Mouse (Mus musculus) midbrain, embryonic 11.5 days (tissue): ENCODE data around the gene Ttc23. TPM values are rescaled to one million over a fixed set of nuclear protein-coding genes. Genes with fewer than 3 reads are reported as not detected.

Experiments used
- ATAC-seq: fragments of 200-750 bp; cut with Nextera tagmentation; 2 replicates; pipeline ENCODE4 v1.8.0; 2017; ENCODE audit warnings: moderate TSS enrichment, moderate library complexity; ENCODE audit not compliant: low FRiP score
- DNase-seq: peaks from one replicate; pipeline ENCODE4 v3.0.0; 2015; ENCODE audit warnings: low spot score; ENCODE audit errors: missing footprints
- H3K27ac ChIP-seq: fragments of 300-500 bp; sonication (generic); 2 replicates; pipeline ENCODE4 v1.5.1; 2014; ENCODE audit warnings: low read depth, low read length
- H3K27me3 ChIP-seq: fragments of 300-500 bp; sonication (generic); 2 replicates; pipeline ENCODE4 v1.6.1; 2014; ENCODE audit warnings: mild to moderate bottlenecking, low read length, moderate library complexity, mixed read lengths; ENCODE audit not compliant: control insufficient read depth, insufficient read depth
- H3K36me3 ChIP-seq: fragments of 300-500 bp; sonication (generic); 2 replicates; pipeline ENCODE4 v1.6.1; 2014; ENCODE audit warnings: mild to moderate bottlenecking, low read length, moderate library complexity, mixed read lengths; ENCODE audit not compliant: control insufficient read depth, insufficient read depth
- H3K4me1 ChIP-seq: fragments of 300-500 bp; sonication (generic); 2 replicates; pipeline ENCODE4 v1.6.1; 2014; ENCODE audit warnings: low read length; ENCODE audit not compliant: control insufficient read depth, insufficient read depth
- H3K4me2 ChIP-seq: fragments of 300-500 bp; sonication (generic); 2 replicates; pipeline ENCODE4 v1.6.1; 2014; ENCODE audit warnings: mild to moderate bottlenecking, moderate library complexity
- H3K4me3 ChIP-seq: fragments of 300-500 bp; sonication (generic); 2 replicates; pipeline ENCODE4 v1.5.1; 2014; ENCODE audit warnings: low read depth, low read length
- H3K9ac ChIP-seq: fragments of 300-500 bp; sonication (generic); 2 replicates; pipeline ENCODE4 v1.6.1; 2014; ENCODE audit warnings: low read length
- H3K9me3 ChIP-seq: fragments of 300-500 bp; sonication (generic); 2 replicates; pipeline ENCODE4 v1.6.1; 2016; ENCODE audit warnings: low read length; ENCODE audit not compliant: control insufficient read depth
- WGBS: fragments of 180-500 bp; shearing (Covaris S2); extraction: QIAGEN DNeasy Blood & Tissue Kit; methylation state at CpG from one replicate; pipeline ENCODE4 v1.1.7; 2014; 5-methylcytosine and 5-hydroxymethylcytosine counted together
- microRNA-seq: library from miRNA; unstranded; fragments of <30 nt; microRNA quantifications from one replicate; pipeline ENCODE4, GENCODE M21; 2017
- polyA plus RNA-seq: library from polyadenylated mRNA; unstranded; fragments of >200 nt; fragmentation: Nextera tagmentation; extraction: Ambion mirVana; gene quantifications from 2 replicates; pipeline ENCODE4 v1.2.1, GENCODE M21; 2014

Ttc23 gene
- polyA plus RNA-seq, 1 experiment from 2014 or later = 36.9 TPM

DNA sequence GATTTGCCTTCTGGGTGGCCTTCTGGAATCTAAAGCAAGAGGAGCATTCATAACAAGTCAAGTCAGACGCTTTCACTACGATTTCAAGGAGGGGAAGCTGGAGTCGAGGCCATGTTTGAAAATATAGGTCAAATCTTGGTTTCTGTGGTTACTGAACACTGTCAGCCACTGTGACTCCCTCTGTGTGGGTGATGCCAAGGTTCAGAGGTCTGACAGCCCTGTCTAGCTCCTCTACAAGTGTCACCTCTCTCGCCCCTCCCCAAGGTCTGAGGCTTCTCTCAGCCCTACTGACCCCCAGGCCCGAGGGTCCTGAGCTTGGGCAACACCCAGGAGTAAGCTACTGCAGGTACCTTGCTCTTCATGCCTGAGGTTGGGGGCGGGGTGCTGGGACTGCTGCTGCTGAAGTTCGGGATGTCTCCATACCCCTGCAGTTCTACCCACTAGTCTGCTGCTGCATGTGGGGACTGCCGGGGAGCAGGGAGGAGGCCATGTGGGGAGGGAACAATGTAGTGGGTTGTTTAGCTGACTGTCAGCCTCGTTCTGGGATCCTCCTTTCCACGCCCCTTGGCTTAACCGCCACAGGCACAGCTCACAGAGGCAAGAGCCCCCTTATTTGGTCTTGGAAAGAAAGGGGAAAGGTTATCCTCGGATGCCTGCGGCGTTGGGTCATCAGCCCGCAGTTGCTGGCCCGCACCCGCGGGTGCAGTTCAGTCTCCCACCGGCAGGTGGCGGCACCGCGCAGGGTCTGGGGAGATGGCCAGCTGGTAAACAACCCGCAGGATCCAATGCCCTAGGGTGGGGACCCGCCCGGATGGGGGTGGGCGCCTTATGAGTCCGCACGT is 156.0 kb downstream of the Ttc23 start:
- ATAC-seq (peak; percentile 85), DNase-seq (peak; percentile 100)
- peaks cover 2% of the 10 kb centered on the region; the same call in 1 of the 2 replicates for H3K4me1 ChIP-seq
- H3K36me3 ChIP-seq = no peaks in the 10 kb centered on the region
- 17% methylated on average over 28 of the region's 28 CpGs for WGBS
- H3K4me3 ChIP-seq = peak overlapping the region; percentile 24
- H3K9me3 ChIP-seq = no peaks in the 10 kb centered on the region
- no peaks in the 10 kb centered on the region for H3K27me3 ChIP-seq
- no peak overlapping the region for H3K27ac ChIP-seq
- peak overlapping the region; percentile 14; the same call in 1 of the 2 replicates for H3K9ac ChIP-seq
- peak overlapping the region; percentile 47 for H3K4me2 ChIP-seq

DNA sequence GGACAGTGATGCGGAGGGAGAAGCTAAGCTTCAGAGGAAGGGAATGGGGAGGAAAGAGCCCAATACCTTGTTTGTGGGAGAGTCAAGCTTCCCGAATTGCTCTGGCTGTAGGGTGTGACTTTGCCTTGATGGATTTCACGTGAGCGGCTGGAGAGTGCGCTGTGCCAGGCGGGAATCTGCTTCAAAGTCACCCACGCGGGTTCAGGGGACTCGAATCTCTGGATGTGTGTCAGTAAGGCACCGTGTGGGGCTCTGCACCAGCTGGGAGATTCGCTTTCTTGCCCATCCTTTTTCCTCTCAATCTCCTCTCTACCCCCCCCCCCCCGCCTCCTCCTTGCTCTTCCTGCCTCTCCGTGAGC is 156.6 kb downstream of the Ttc23 start:
- 20% methylated on average over 13 of the region's 13 CpGs for WGBS
- Histone ChIP-seq H3K4me3 (peak overlapping the region; percentile 24), H3K36me3 (no peaks in the 10 kb centered on the region), H3K27ac (no peak overlapping the region), H3K27me3 (no peaks in the 10 kb centered on the region), H3K4me2 (peak overlapping the region; percentile 47), H3K4me1 (peaks cover 2% of the 10 kb centered on the region; the same call in 1 of the 2 replicates), H3K9ac (peak overlapping the region; percentile 14; the same call in 1 of the 2 replicates), H3K9me3 (no peaks in the 10 kb centered on the region)
- ATAC-seq = peak; percentile 61
- DNase-seq = no peak

Small RNAs within 50 kb of the gene (microRNA-seq; reads per million reads assigned to microRNA genes)
- not detected for gene Gm23844

Other genes starting within 250 kb of the Ttc23 start
- 22.1 and 23.6 TPM in 2 replicates for gene Lrrc28, start 2.1 kb upstream of the Ttc23 start, polyA plus RNA-seq
- 0.91 and 1.3 TPM in 2 replicates for gene Synm, start 112.3 kb downstream of the Ttc23 start, polyA plus RNA-seq